Mouse (Mus musculus) thymus, adult 2 months (tissue): Measurements from ENCODE around the gene Schip1. TPM values are rescaled to one million over a fixed set of nuclear protein-coding genes. Genes with fewer than 3 reads are reported as not detected.

Experiments
- DNase-seq: peaks from one replicate; pipeline ENCODE4 v3.0.0; 2021
- H3K27ac ChIP-seq: fragments of 200-500 bp; 2 replicates; pipeline ENCODE4 v1.5.1; 2012; ENCODE audit warnings: low read length, control low read depth; ENCODE audit not compliant: control insufficient read depth, insufficient read depth
- H3K27me3 ChIP-seq: fragments of 200-500 bp; 2 replicates; pipeline ENCODE4 v1.6.1; 2012; ENCODE audit warnings: mild to moderate bottlenecking, low read length, moderate library complexity, mixed read lengths; ENCODE audit not compliant: control insufficient read depth, insufficient read depth
- H3K36me3 ChIP-seq: fragments of 200-500 bp; 2 replicates; pipeline ENCODE4 v1.6.1; 2012; ENCODE audit warnings: mild to moderate bottlenecking, low read length, moderate library complexity; ENCODE audit not compliant: control insufficient read depth, insufficient read depth
- H3K4me1 ChIP-seq: fragments of 200-500 bp; replicated peaks from 2 replicates; pipeline ENCODE4 v1.6.1; 2012; ENCODE audit warnings: low read length; ENCODE audit not compliant: control insufficient read depth, insufficient read depth
- H3K4me3 ChIP-seq: fragments of 200-500 bp; 2 replicates; pipeline ENCODE4 v1.5.1; 2012; ENCODE audit warnings: mild to moderate bottlenecking, low read length, control low read depth, moderate library complexity; ENCODE audit not compliant: control insufficient read depth, insufficient read depth
- CTCF ChIP-seq: fragments of 200-500 bp; IDR thresholded peaks from 2 replicates; pipeline ENCODE4 v1.5.1; 2012; ENCODE audit warnings: mild to moderate bottlenecking, control low read depth, low read length, moderate library complexity, borderline replicate concordance; ENCODE audit not compliant: control insufficient read depth, poor library complexity, insufficient read depth; ENCODE audit errors: extremely low read depth
- POLR2A ChIP-seq: fragments of 200-500 bp; IDR thresholded peaks from 2 replicates; pipeline ENCODE4 v1.6.1; 2012; ENCODE audit warnings: mild to moderate bottlenecking, low read length, control low read depth, moderate library complexity; ENCODE audit not compliant: control insufficient read depth, poor library complexity, insufficient read depth; ENCODE audit errors: extremely low read depth
- WGBS: fragments of 180-500 bp; shearing (Covaris S2); methylation state at CpG from one replicate; pipeline ENCODE4 v1.1.7; 2018; 5-methylcytosine and 5-hydroxymethylcytosine counted together
- polyA plus RNA-seq: library from polyadenylated mRNA; depleted of rRNA; stranded (reverse); fragments of >200 nt; gene quantifications from 2 replicates; pipeline ENCODE4 v1.2.3, GENCODE M21; 2012

Schip1 gene
- polyA plus RNA-seq, 1 experiment, result 3.2 TPM

DNA sequence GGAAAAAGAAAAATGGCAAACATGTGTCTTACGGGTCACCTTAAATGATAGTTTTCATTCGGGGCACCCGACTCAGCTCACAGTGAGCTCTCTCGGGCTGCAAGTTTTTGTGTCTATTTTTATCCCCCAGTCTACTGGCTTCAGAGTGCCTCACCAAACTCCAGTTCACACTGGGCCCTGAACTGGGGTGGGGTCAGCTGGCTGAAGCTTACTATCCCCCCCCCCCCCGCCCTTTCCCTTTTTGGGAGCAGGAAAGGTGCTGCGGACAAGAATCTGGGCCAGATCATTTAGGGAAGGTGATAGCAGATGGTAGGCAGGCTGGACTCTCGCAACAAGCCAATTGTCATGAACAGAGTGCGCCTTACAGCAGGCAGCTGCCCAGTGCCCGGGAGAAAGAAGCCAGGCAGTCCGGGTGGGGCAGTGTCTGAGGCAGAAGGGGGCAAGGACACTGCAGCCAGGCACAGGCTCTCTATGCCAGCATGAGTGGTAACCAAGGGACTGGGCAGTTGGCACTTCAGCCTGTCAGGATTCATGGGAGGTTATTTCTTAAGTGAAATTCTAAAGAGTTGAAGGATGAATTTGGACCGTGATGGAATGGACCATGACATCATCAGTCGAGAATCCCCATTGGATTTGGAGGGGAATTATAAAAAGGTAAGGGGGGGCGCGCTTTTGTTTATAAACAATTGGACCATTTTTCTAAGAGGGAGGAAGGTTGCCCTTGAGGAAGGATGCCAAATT, 519.3 kb downstream of the Schip1 start:
- WGBS, result 89% methylated on average over 14 of the region's 14 CpGs
- H3K36me3 ChIP-seq, result no peaks in the 10 kb centered on the region
- H3K4me1 ChIP-seq, result no peaks in the 10 kb centered on the region
- H3K4me3 ChIP-seq, result no peak overlapping the region
- H3K27me3 ChIP-seq, result no peaks in the 10 kb centered on the region
- H3K27ac ChIP-seq, result no peak overlapping the region
- TF ChIP-seq POLR2A, result no peak
- TF ChIP-seq CTCF, result no peak
- no peak for DNase-seq

- no peak for DNase-seq
- Histone ChIP-seq H3K27ac (no peak overlapping the region), H3K4me1 (no peaks in the 10 kb centered on the region), H3K36me3 (no peaks in the 10 kb centered on the region), H3K4me3 (no peak overlapping the region), H3K27me3 (no peaks in the 10 kb centered on the region)
- TF ChIP-seq POLR2A, result no peak
- TF ChIP-seq CTCF, result no peak
- WGBS, result 96% methylated on average over 4 of the region's 4 CpGs
Observed at GRCm38 (mm10) chr3:68585213-68585612, 520.6 kb downstream of the Schip1 start.

DNA sequence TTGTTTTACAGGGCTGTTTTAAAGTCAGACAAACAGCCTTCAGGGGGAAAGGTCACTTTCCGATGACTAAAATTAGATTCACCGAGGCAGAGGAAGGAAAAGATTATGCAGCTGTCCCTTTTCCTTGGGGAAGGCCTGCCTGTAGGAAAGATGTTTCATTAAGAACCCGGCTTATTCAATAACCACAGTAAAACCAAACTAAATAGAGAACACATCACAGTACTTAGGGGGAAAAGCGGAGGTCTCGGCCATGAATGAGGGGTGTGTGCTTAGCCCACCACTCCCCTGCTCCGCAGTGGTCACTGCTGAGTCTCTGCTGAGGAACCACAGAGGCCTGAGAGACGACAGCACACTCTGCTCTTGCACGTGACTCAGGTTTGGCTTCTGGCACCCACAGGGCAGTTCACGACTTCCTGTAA, 522.1 kb downstream of the Schip1 start:
- TF ChIP-seq POLR2A (no peak), CTCF (no peak)
- no peak for DNase-seq
- 75% methylated on average over 9 of the region's 9 CpGs for WGBS
- H3K36me3 ChIP-seq, result no peaks in the 10 kb centered on the region
- H3K27me3 ChIP-seq, result no peaks in the 10 kb centered on the region
- H3K4me1 ChIP-seq, result no peaks in the 10 kb centered on the region
- H3K27ac ChIP-seq, result no peak overlapping the region
- H3K4me3 ChIP-seq, result no peak overlapping the region

GRCm38 (mm10) chr3:68587567-68588245, 523.1 kb downstream of the Schip1 start:
- no peaks in the 10 kb centered on the region for H3K4me1 ChIP-seq
- no peak overlapping the region for H3K4me3 ChIP-seq
- H3K36me3 ChIP-seq, result no peaks in the 10 kb centered on the region
- H3K27ac ChIP-seq, result no peak overlapping the region
- H3K27me3 ChIP-seq, result no peaks in the 10 kb centered on the region
- TF ChIP-seq POLR2A (no peak), CTCF (no peak)
- DNase-seq, result no peak
- WGBS, result 92% methylated on average over 10 of the region's 10 CpGs

DNA sequence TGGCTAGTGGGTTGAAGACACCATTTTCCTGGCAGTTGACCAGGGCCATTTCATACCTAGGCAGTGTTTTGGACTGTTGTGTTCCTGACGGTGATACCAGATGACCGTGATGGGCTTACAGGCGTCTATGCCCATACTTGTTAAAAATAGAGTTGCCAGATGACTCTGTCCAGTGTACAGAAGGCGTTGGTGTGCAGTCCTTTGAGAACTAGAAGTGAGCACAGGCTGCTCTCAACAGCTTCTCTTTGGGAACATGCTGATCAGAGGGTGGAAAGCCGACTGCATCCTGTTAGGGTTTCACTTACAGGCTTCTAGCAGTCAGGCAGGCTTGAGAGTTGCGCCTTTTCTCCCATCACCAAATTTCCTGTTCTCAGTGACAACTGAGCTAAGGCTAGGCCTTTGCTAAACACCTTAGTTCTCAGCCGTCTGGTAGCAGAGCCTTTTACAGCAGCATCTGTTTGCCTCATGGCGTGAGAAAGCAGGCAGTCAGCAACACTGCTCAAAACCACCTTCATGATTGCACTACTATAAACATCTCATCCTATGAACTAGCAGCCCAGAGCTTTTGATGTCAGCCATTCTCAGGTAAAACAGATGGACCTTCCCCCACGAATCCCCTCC, 524.7 kb downstream of the Schip1 start:
- no peaks in the 10 kb centered on the region for H3K4me1 ChIP-seq
- no peaks in the 10 kb centered on the region for H3K36me3 ChIP-seq
- no peak for TF ChIP-seq CTCF
- TF ChIP-seq POLR2A, result no peak
- 81% methylated on average over 9 of the region's 9 CpGs for WGBS
- no peak overlapping the region for H3K27ac ChIP-seq
- DNase-seq, result no peak
- no peak overlapping the region for H3K4me3 ChIP-seq
- no peaks in the 10 kb centered on the region for H3K27me3 ChIP-seq

GRCm38 (mm10) chr3:68590436-68590835, 525.8 kb downstream of the Schip1 start:
- DNase-seq, result no peak
- WGBS, result 95% methylated on average over 8 of the region's 8 CpGs
- no peaks in the 10 kb centered on the region for H3K36me3 ChIP-seq
- H3K4me3 ChIP-seq, result no peak overlapping the region
- no peaks in the 10 kb centered on the region for H3K27me3 ChIP-seq
- TF ChIP-seq POLR2A (no peak), CTCF (no peak)
- no peaks in the 10 kb centered on the region for H3K4me1 ChIP-seq
- H3K27ac ChIP-seq, result no peak overlapping the region
